Mouse (Mus musculus) heart, embryonic 11.5 days (tissue): ENCODE results near the gene Crlf2. TPM values are rescaled to one million over a fixed set of nuclear protein-coding genes. Genes with fewer than 3 reads are reported as not detected.
A peak's percentile ranks its signal among the peaks of the same experiment; 100 is the strongest.

ENCODE experiments used
- ATAC-seq: fragments of 200-750 bp; cut with Nextera tagmentation; replicated peaks from 2 replicates; pipeline ENCODE4 v1.8.0; 2017; ENCODE audit warnings: moderate library complexity; ENCODE audit not compliant: insufficient number of reproducible peaks, low FRiP score, low TSS enrichment
- H3K27ac ChIP-seq: fragments of 300-500 bp; sonication (generic); 2 replicates; pipeline ENCODE4 v1.5.1; 2014; ENCODE audit warnings: mild to moderate bottlenecking, low read depth, low read length
- H3K27me3 ChIP-seq: fragments of 300-500 bp; sonication (generic); 2 replicates; pipeline ENCODE4 v1.6.1; 2014; ENCODE audit warnings: mild to moderate bottlenecking, low read length, mixed read lengths; ENCODE audit not compliant: control insufficient read depth, insufficient read depth
- H3K36me3 ChIP-seq: fragments of 300-500 bp; sonication (generic); 2 replicates; pipeline ENCODE4 v1.6.1; 2014; ENCODE audit warnings: mild to moderate bottlenecking, low read length, moderate library complexity, mixed read lengths; ENCODE audit not compliant: control insufficient read depth, insufficient read depth
- H3K4me1 ChIP-seq: fragments of 300-500 bp; sonication (generic); 2 replicates; pipeline ENCODE4 v1.6.1; 2014; ENCODE audit warnings: low read length; ENCODE audit not compliant: control insufficient read depth, insufficient read depth
- H3K4me2 ChIP-seq: fragments of 300-500 bp; sonication (generic); 2 replicates; pipeline ENCODE4 v1.6.1; 2014; ENCODE audit warnings: mild to moderate bottlenecking, moderate library complexity
- H3K4me3 ChIP-seq: fragments of 300-500 bp; sonication (generic); 2 replicates; pipeline ENCODE4 v1.5.1; 2014; ENCODE audit warnings: low read depth, low read length
- H3K9ac ChIP-seq: fragments of 300-500 bp; sonication (generic); 2 replicates; pipeline ENCODE4 v1.6.1; 2014; ENCODE audit warnings: mild to moderate bottlenecking, low read depth, low read length, moderate library complexity
- H3K9me3 ChIP-seq: fragments of 300-500 bp; sonication (generic); replicated peaks from 2 replicates; pipeline ENCODE4 v1.6.1; 2016; ENCODE audit warnings: low read length; ENCODE audit not compliant: control insufficient read depth
- WGBS: fragments of 180-500 bp; shearing (Covaris S2); extraction: QIAGEN DNeasy Blood & Tissue Kit; methylation state at CpG from one replicate; pipeline ENCODE4 v1.1.7; 2014; ENCODE audit not compliant: insufficient replicate concordance; 5-methylcytosine and 5-hydroxymethylcytosine counted together
- polyA plus RNA-seq: library from polyadenylated mRNA; unstranded; fragments of >200 nt; fragmentation: Nextera tagmentation; extraction: Ambion mirVana; gene quantifications from 2 replicates; pipeline ENCODE4 v1.2.1, GENCODE M21; 2014

The Crlf2 gene
- polyA plus RNA-seq, 1 experiment from 2014 or later = 5.4 TPM

DNA sequence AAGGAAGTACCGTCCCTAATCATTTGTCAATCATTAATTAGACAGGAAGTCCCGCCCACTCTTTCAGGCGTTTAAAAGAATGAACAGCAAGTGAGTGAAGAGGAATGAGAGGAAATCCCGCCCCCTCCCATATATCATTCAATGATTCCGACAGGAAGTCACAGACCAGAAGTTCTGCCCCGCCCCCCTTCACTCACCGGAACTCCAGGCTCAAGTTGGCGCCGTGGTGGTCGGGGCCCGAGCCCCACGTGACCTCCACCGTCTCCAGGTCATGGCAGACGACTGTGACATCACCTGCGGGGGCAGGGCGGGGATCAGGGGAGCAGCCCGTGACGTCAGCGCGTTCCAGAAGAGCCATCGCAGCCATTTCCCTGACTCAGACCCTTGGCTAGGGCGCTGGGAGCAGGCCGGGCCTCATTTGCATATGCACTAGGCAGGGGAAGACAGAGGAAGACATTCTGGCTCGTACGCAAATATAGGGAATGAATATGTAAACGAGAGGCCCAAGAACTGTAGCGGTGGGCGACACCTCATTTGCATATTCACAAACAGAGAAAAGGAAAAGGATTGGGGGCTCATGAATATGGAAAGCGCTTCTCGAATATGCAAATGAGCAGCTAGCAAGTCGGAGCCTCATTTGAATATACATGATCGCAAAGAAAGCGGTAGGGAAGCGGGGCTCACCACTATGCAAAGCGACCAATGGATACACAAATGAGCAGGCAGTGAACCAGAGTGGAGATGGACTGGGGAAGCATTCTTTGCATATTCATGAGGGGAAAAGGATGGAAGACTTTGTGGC lies 1.3 kb downstream of the Crlf2 start:
- peak overlapping the region; percentile 68 for H3K4me2 ChIP-seq
- WGBS = 1% methylated on average over 35 of the region's 35 CpGs
- peak overlapping the region; percentile 60 for H3K9ac ChIP-seq

DNA sequence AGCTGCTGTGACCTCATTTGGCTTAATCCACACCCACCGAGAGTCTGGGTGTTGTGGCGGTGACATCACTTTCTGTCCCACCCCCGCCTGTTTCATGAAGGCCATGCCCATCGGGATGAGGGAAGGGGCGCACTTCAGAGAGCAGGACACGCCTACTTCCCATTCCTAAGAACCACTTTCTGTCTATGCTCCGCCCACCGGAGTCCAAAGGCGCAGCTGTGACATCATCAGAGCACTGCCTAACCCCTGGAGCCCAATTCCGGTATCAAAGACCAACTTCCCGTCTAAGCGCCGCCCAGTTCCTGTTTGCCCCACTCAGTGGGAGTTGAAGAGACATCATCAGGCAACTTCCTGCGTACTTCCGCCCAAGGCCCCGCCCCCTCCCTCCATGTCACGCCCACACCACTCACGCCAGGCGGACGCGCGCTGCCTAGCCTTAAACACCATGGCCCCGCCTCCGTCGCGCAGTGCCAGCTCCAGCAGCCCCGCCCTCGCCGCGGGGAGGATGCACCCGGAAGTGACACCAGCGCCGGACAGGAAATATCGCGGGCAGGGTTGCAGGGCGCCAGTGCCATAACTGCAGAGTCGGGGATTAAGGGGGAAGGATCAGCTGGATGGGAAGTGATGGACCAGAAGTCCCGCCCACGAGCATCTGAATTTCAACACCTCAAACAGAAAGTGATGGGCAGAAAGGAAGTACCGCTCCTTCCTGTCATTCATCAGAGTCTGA lies 2.0 kb downstream of the Crlf2 start:
- Histone ChIP-seq H3K9me3 (peaks cover 31% of the 10 kb centered on the region), H3K4me2 (peak overlapping the region; percentile 68)
- peak; percentile 64 for ATAC-seq

More for the DNA sequence above, 1.3 kb downstream of the Crlf2 start:
- H3K27ac ChIP-seq = peak overlapping the region; percentile 89
- ATAC-seq = peak; percentile 64
- H3K36me3 ChIP-seq = peaks cover 13% of the 10 kb centered on the region
- no peaks in the 10 kb centered on the region for H3K27me3 ChIP-seq
- peak overlapping the region; percentile 66 for H3K4me3 ChIP-seq
- peaks cover 26% of the 10 kb centered on the region for H3K9me3 ChIP-seq
- H3K4me1 ChIP-seq = no peaks in the 10 kb centered on the region

DNA sequence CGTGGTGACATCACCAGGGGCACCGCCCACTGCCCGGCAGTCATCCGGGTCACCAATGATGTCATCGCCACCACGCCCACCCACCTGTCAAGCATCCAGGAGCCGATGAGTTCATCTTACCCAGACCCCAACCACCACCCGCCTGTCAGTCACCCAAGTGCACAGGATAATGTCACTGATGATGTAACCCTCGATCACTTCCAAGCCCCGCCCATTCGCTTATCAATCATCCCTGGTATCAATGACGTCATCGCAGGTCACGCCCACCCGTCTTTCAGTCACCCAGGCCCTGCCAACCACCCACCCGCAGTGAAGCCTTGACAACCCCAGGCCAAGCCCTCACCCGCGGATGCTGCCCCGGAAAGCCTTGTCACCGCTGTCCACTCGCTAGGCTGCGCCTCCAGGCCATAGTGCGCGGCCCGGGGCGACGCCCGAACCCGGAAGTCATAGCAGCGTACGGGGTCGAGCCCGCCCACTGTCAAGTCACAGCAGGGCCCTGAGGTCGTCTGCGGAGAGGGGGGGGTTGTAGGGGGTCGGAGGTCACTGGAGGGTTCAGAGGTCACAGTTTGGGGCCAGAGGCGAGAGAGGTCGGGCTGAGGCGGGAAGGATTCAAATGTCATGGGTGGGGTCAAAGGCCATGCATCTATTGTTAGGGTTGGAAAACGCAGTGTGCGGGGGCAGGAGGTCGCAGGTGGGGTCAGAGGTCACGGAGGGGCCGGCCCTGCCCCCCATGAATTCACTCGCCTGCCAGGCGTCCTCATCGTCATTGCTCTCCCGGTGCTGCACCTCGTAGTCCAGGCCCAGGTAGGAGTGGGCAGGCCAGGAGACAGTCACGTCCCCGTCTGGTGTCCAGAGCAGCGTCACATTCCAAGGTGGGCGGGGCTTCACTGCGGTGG lies 2.9 kb downstream of the Crlf2 start:
- no peak for ATAC-seq
- Histone ChIP-seq H3K27me3 (no peaks in the 10 kb centered on the region), H3K4me1 (no peaks in the 10 kb centered on the region), H3K4me3 (peak overlapping the region; percentile 66), H3K9ac (no peak overlapping the region), H3K4me2 (peak overlapping the region; percentile 68), H3K9me3 (peaks cover 36% of the 10 kb centered on the region), H3K36me3 (peaks cover 13% of the 10 kb centered on the region), H3K27ac (0 out of 2 replicates have a peak overlapping the region, but pooled peaks have one; percentile 89)
- 73% methylated on average over 54 of the region's 54 CpGs for WGBS

More for the DNA sequence above, 2.0 kb downstream of the Crlf2 start:
- Histone ChIP-seq H3K27ac (peak overlapping the region; percentile 89), H3K4me3 (peak overlapping the region; percentile 66), H3K9ac (no peak overlapping the region), H3K27me3 (no peaks in the 10 kb centered on the region), H3K36me3 (peaks cover 13% of the 10 kb centered on the region), H3K4me1 (no peaks in the 10 kb centered on the region)
- 4% methylated on average over 40 of the region's 40 CpGs for WGBS

DNA sequence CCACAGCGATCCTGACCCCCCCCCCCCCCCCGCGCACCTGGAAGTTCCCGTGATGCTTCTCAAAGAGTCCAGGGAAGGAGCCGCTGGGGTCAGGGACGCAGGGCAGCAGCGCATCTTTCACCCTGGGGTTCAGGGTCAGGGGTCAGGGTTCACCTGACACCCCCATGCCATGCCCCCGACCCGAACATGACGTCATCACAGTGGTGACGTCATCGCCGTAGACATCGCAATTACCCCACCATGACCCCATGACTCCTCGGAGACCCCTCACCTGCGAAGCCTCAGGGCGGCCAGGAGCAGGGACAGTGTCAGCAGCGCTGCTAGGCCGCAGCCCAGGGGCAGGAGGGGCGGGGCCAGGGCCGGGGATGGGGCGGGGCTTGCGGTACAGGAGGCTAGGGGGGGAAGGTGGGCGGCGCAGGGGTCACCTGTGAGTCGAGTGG lies 3.5 kb downstream of the Crlf2 start:
- no peak for ATAC-seq
- no peak overlapping the region for H3K9ac ChIP-seq

DNA sequence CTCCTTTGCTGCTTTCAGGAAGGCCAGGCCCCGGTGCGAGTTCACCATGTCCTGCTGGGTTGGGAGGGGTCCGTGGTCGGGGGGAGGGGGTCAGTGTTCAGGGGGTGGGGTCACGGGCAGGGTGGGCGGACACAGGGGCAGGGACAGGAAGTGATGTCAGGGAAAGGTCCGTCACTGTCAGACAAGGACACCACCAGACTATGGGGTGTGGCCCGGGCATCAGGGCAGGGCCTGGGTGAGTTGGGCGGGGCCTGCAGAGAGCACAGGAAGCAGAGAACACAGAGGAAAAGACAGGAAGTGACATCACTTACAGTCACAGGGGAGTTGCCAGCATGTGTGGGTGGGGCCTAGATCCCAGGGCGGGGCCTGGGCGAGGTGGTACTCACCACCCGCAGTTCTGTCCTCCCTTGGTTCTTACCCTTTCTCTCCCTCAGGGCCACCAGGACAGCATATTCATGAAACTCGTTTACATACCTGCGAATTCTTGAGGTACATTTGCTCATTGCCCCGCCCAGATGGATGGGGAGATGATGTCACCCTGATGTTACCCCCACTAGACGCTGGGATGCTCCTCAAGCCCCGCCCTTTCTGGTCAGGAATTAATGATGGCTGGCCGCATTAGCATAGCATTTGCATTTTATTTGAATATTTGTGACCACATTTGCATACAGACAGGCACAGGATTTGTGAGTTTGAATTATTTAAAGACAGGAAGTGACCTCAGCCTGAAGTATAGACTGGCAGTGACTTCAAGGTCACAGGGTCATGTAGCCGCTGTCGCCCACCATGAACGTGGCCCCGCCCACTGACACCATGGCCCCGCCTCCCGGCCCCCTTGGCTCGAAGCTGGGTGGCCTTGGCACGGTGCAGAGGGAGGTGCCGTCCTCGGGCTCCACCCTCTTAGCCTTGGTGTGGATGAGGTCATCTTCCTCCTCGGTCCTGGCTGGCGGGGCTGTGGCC lies 4.4 kb downstream of the Crlf2 start:
- Histone ChIP-seq H3K4me1 (no peaks in the 10 kb centered on the region), H3K27ac (no peak overlapping the region), H3K9me3 (peaks cover 41% of the 10 kb centered on the region), H3K4me2 (no peak overlapping the region), H3K36me3 (peaks cover 13% of the 10 kb centered on the region), H3K9ac (no peak overlapping the region), H3K4me3 (no peak overlapping the region), H3K27me3 (no peaks in the 10 kb centered on the region)
- 81% methylated on average over 30 of the region's 30 CpGs for WGBS
- no peak for ATAC-seq

More for the DNA sequence above, 3.5 kb downstream of the Crlf2 start:
- H3K27me3 ChIP-seq = no peaks in the 10 kb centered on the region
- peaks cover 41% of the 10 kb centered on the region for H3K9me3 ChIP-seq
- WGBS = 73% methylated on average over 23 of the region's 26 CpGs
- H3K4me1 ChIP-seq = no peaks in the 10 kb centered on the region
- H3K4me2 ChIP-seq = no peak overlapping the region
- H3K27ac ChIP-seq = no peak overlapping the region
- no peak overlapping the region for H3K4me3 ChIP-seq
- H3K36me3 ChIP-seq = peaks cover 13% of the 10 kb centered on the region

DNA sequence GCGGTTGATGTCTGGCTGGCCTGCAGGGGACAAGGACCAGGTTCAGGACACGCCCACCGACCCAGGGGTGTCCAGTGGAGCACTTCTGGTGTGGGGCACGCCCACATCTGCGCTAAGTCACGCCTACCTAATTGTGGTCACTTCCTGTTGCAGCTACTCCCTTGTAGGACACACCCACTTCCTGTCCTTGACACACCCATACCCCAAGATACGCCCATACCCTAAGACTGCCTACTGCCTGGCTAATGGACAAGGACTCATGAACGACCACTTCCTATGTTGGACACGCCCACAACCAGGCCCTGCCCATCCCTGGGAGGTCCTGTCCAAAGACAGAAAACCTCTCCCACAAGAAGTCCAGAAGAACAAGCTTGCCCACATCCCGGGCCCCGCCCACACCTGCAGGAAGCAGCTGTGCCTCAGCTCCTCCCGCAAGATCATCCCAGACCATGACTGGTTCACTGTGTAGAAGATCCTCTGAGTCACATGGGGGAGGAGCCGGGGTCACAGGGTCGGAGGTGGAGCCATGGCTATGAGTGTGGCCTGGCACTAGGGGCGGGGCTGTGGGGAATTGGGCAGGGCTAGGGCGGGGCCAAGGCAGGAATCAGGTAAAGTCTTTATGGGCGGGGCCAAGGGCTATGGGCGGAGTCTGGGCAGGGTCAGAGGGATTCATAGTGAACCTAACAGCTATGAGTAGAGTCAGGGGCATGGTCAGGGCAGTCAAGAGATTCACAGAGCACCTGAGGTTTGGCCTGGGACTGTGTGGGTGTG lies 5.4 kb downstream of the Crlf2 start:
- WGBS = 49% methylated on average over 18 of the region's 18 CpGs
- H3K4me3 ChIP-seq = no peak overlapping the region
- ATAC-seq = no peak
- no peaks in the 10 kb centered on the region for H3K27me3 ChIP-seq
- no peaks in the 10 kb centered on the region for H3K4me1 ChIP-seq
- peaks cover 41% of the 10 kb centered on the region for H3K9me3 ChIP-seq
- no peak overlapping the region for H3K4me2 ChIP-seq
- peaks cover 13% of the 10 kb centered on the region for H3K36me3 ChIP-seq
- no peak overlapping the region for H3K9ac ChIP-seq
- H3K27ac ChIP-seq = no peak overlapping the region

DNA sequence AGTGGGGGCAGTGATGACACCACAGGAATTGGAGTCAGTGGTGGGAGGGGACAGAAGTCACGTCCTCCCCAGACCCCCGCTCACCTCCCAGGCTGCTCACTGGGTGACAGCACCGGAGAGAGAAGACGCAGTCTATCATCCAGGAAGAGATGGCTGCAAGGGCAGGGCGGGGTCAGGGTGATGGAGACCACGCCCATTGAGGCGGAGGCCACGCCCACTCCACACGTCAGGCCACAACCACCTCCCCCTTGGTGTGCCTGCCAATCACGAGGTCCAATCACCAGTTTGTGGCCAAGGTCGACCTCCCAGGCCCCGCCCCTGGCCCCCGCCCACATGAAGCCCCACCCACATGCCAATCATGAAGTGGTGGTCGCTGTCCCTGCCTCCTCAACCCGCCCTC lies 6.3 kb downstream of the Crlf2 start:
- Histone ChIP-seq H3K36me3 (peaks cover 13% of the 10 kb centered on the region), H3K9me3 (peaks cover 41% of the 10 kb centered on the region), H3K4me2 (no peak overlapping the region), H3K9ac (no peak overlapping the region), H3K4me1 (no peaks in the 10 kb centered on the region), H3K27ac (no peak overlapping the region), H3K4me3 (no peak overlapping the region), H3K27me3 (no peaks in the 10 kb centered on the region)
- 80% methylated on average over 14 of the region's 15 CpGs for WGBS
- ATAC-seq = no peak
